ENCODE assay signal across 40 mouse cellular contexts in the genomic region with DNA sequence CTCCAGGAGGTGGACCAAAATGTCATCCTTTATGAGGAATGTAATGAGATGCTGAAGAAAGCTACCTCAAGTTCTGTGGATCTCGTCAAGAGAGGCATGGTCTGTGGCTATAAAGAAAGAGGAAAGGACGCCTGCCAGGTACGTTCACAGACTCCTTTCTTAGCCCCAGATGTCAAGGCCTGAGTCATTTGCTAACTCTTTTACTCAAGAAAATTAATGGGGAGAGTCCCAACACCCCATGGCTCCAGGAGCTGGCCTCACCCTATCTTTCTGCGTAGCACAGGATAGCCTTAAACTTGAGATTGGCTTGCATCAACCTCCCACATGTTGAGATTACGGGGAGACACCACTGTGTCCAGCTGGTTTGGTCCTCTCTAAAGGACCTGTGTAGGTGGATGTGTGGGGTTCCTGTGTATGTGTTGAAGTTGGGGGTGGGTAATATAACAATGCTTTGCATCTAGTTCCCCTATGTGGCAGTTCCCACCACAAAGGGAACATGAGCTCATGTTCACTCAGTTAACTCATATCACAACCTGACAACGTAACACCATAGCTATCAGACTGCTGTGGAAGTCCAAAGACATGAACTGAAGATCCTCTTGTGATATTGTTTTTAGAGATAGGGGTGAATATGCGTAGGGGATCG. TPM values are rescaled to one million over a fixed set of nuclear protein-coding genes. Genes with fewer than 3 reads are reported as not detected.
"Had no signal": no experiment of that assay in that cellular context is flagged by ENCODE, and none has a peak within 500 bp of the region (broad histone marks: within the 10 kb centered on the region; RNA-seq: fewer than 3 reads in every experiment).

No protein-coding gene starts in this region.

- H3K36me3 ChIP-seq: embryonic facial prominence, embryonic 10.5 days; embryonic facial prominence, embryonic 12.5 days; embryonic facial prominence, embryonic 13.5 days; embryonic facial prominence, embryonic 15.5 days; forebrain, embryonic 10.5 days; forebrain, embryonic 12.5 days; forebrain, embryonic 15.5 days; heart, embryonic 10.5 days had no signal

- H3K27ac ChIP-seq: embryonic facial prominence, embryonic 10.5 days; embryonic facial prominence, embryonic 12.5 days; embryonic facial prominence, embryonic 13.5 days; embryonic facial prominence, embryonic 15.5 days; forebrain, embryonic 10.5 days; forebrain, embryonic 12.5 days; forebrain, embryonic 13.5 days; forebrain, embryonic 15.5 days; gastrocnemius, adult 2 months; heart, adult 2 months; heart, embryonic 10.5 days had no signal

- DNase-seq: cerebellum, adult 9-11 months; cerebellum, postnatal 10 days; cerebellum, postnatal 14 days; cerebellum, postnatal 25 days; cerebellum, postnatal 36 days; embryo, embryonic 11 days; forebrain, postnatal 0 days; gastrocnemius, adult 2 months; gastrocnemius, postnatal 10 days; gastrocnemius, postnatal 14 days; gastrocnemius, postnatal 25 days; gastrocnemius, postnatal 36 days; heart, adult 11 months; heart, adult 18-20 months; heart, adult 2 months had no signal

- H3K4me2 ChIP-seq: embryonic facial prominence, embryonic 12.5 days; embryonic facial prominence, embryonic 13.5 days; embryonic facial prominence, embryonic 15.5 days; forebrain, embryonic 12.5 days; forebrain, embryonic 13.5 days; forebrain, embryonic 15.5 days; heart, embryonic 11.5 days had no signal

- H3K4me3 ChIP-seq: embryonic facial prominence, embryonic 10.5 days; embryonic facial prominence, embryonic 12.5 days; embryonic facial prominence, embryonic 13.5 days; embryonic facial prominence, embryonic 15.5 days; erythroblast, embryonic 14.5 days; forebrain, embryonic 10.5 days; forebrain, embryonic 12.5 days; forebrain, embryonic 13.5 days; forebrain, embryonic 15.5 days; gastrocnemius, adult 2 months; heart, adult 2 months; heart, embryonic 10.5 days had no signal

- H3K9me3 ChIP-seq: embryonic facial prominence, embryonic 10.5 days; embryonic facial prominence, embryonic 12.5 days; embryonic facial prominence, embryonic 13.5 days; embryonic facial prominence, embryonic 15.5 days; forebrain, embryonic 10.5 days; forebrain, embryonic 12.5 days; forebrain, embryonic 13.5 days; forebrain, embryonic 15.5 days; heart, embryonic 10.5 days had no signal

- H3K27me3 ChIP-seq: embryonic facial prominence, embryonic 12.5 days; embryonic facial prominence, embryonic 13.5 days; embryonic facial prominence, embryonic 15.5 days; forebrain, embryonic 12.5 days; forebrain, embryonic 13.5 days; forebrain, embryonic 15.5 days had no signal

- H3K9ac ChIP-seq: embryonic facial prominence, embryonic 12.5 days; embryonic facial prominence, embryonic 13.5 days; embryonic facial prominence, embryonic 15.5 days; forebrain, embryonic 12.5 days; forebrain, embryonic 13.5 days; forebrain, embryonic 15.5 days; forebrain, postnatal 0 days had no signal

- H3K4me1 ChIP-seq: embryonic facial prominence, embryonic 12.5 days; embryonic facial prominence, embryonic 13.5 days; embryonic facial prominence, embryonic 15.5 days; forebrain, embryonic 12.5 days; forebrain, embryonic 13.5 days; forebrain, embryonic 15.5 days had no signal

RNA-seq across cellular contexts. Expression of a gene that starts 3.0 kb away (rescaled TPM):
- total RNA-seq: common myeloid progenitor, adult 5-6 weeks; forebrain, postnatal 0 days; gastrocnemius, adult 18-20 months; gastrocnemius, adult 2 months; gastrocnemius, adult 8-10 months; gastrocnemius, postnatal 10 days; gastrocnemius, postnatal 14 days; gastrocnemius, postnatal 25 days; gastrocnemius, postnatal 36 days; gastrocnemius, postnatal 4 days; granulocyte monocyte progenitor cell, adult 5-6 weeks; heart, adult 18-20 months; heart, adult 2 months; heart, adult 8-10 months had no signal
- polyA plus RNA-seq: cortical plate, adult 2 months; embryonic facial prominence, embryonic 10.5 days; embryonic facial prominence, embryonic 11.5 days; embryonic facial prominence, embryonic 12.5 days; embryonic facial prominence, embryonic 13.5 days; embryonic facial prominence, embryonic 14.5 days; embryonic facial prominence, embryonic 15.5 days; erythroblast, embryonic 14.5 days; forebrain, embryonic 10.5 days; forebrain, embryonic 11.5 days; forebrain, embryonic 12.5 days; forebrain, embryonic 13.5 days; forebrain, embryonic 14.5 days; forebrain, embryonic 15.5 days; forebrain, embryonic 16.5 days; forebrain, postnatal 0 days; frontal cortex, adult 2 months; heart, adult 2 months; heart, embryonic 10.5 days; heart, embryonic 11.5 days had no signal

RNA-seq across cellular contexts. Expression of a gene that starts 12.8 kb away (rescaled TPM):
- total RNA-seq: common myeloid progenitor, adult 5-6 weeks; forebrain, postnatal 0 days; gastrocnemius, adult 18-20 months; gastrocnemius, adult 2 months; gastrocnemius, adult 8-10 months; gastrocnemius, postnatal 10 days; gastrocnemius, postnatal 14 days; gastrocnemius, postnatal 25 days; gastrocnemius, postnatal 36 days; gastrocnemius, postnatal 4 days; granulocyte monocyte progenitor cell, adult 5-6 weeks; heart, adult 18-20 months; heart, adult 2 months; heart, adult 8-10 months had no signal
- polyA plus RNA-seq: cortical plate, adult 2 months; embryonic facial prominence, embryonic 10.5 days; embryonic facial prominence, embryonic 11.5 days; embryonic facial prominence, embryonic 12.5 days; embryonic facial prominence, embryonic 13.5 days; embryonic facial prominence, embryonic 14.5 days; embryonic facial prominence, embryonic 15.5 days; forebrain, embryonic 10.5 days; forebrain, embryonic 11.5 days; forebrain, embryonic 12.5 days; forebrain, embryonic 13.5 days; forebrain, embryonic 14.5 days; forebrain, embryonic 15.5 days; forebrain, embryonic 16.5 days; forebrain, postnatal 0 days; frontal cortex, adult 2 months; gonadal fat pad, adult 2 months; heart, embryonic 10.5 days; heart, embryonic 11.5 days had no signal

RNA-seq across cellular contexts. Expression of a gene that starts 25.5 kb away (rescaled TPM):
- total RNA-seq: common myeloid progenitor, adult 5-6 weeks; forebrain, postnatal 0 days; gastrocnemius, adult 18-20 months; gastrocnemius, adult 2 months; gastrocnemius, adult 8-10 months; gastrocnemius, postnatal 10 days; gastrocnemius, postnatal 14 days; gastrocnemius, postnatal 25 days; gastrocnemius, postnatal 36 days; gastrocnemius, postnatal 4 days; granulocyte monocyte progenitor cell, adult 5-6 weeks; heart, adult 18-20 months; heart, adult 2 months; heart, adult 8-10 months had no signal
- polyA plus RNA-seq: embryonic facial prominence, embryonic 10.5 days; embryonic facial prominence, embryonic 11.5 days; embryonic facial prominence, embryonic 12.5 days; embryonic facial prominence, embryonic 13.5 days; embryonic facial prominence, embryonic 14.5 days; embryonic facial prominence, embryonic 15.5 days; erythroblast, embryonic 14.5 days; forebrain, embryonic 10.5 days; forebrain, embryonic 11.5 days; forebrain, embryonic 12.5 days; forebrain, embryonic 13.5 days; forebrain, embryonic 14.5 days; forebrain, embryonic 15.5 days; forebrain, embryonic 16.5 days; forebrain, postnatal 0 days; heart, adult 2 months; heart, embryonic 10.5 days; heart, embryonic 11.5 days had no signal

RNA-seq across cellular contexts. Expression of a gene that starts 33.4 kb away (rescaled TPM):
- total RNA-seq: common myeloid progenitor, adult 5-6 weeks; gastrocnemius, adult 18-20 months; gastrocnemius, adult 2 months; gastrocnemius, adult 8-10 months; gastrocnemius, postnatal 10 days; gastrocnemius, postnatal 14 days; gastrocnemius, postnatal 25 days; gastrocnemius, postnatal 36 days; gastrocnemius, postnatal 4 days; granulocyte monocyte progenitor cell, adult 5-6 weeks; heart, adult 18-20 months; heart, adult 2 months had no signal
- polyA plus RNA-seq: embryonic facial prominence, embryonic 10.5 days; embryonic facial prominence, embryonic 11.5 days; embryonic facial prominence, embryonic 12.5 days; embryonic facial prominence, embryonic 13.5 days; embryonic facial prominence, embryonic 14.5 days; embryonic facial prominence, embryonic 15.5 days; erythroblast, embryonic 14.5 days; forebrain, embryonic 10.5 days; forebrain, embryonic 11.5 days; forebrain, embryonic 12.5 days; forebrain, embryonic 13.5 days; forebrain, embryonic 15.5 days; forebrain, embryonic 16.5 days; forebrain, postnatal 0 days; gonadal fat pad, adult 2 months; heart, embryonic 11.5 days had no signal

RNA-seq across cellular contexts. Expression of a gene that starts 43.3 kb away (rescaled TPM):
- total RNA-seq: common myeloid progenitor, adult 5-6 weeks; forebrain, postnatal 0 days; gastrocnemius, adult 18-20 months; gastrocnemius, adult 2 months; gastrocnemius, adult 8-10 months; gastrocnemius, postnatal 14 days; gastrocnemius, postnatal 25 days; gastrocnemius, postnatal 36 days; gastrocnemius, postnatal 4 days; granulocyte monocyte progenitor cell, adult 5-6 weeks; heart, adult 18-20 months; heart, adult 2 months; heart, adult 8-10 months had no signal
- polyA plus RNA-seq: cortical plate, adult 2 months; embryonic facial prominence, embryonic 10.5 days; embryonic facial prominence, embryonic 11.5 days; embryonic facial prominence, embryonic 12.5 days; embryonic facial prominence, embryonic 13.5 days; embryonic facial prominence, embryonic 15.5 days; erythroblast, embryonic 14.5 days; forebrain, embryonic 10.5 days; forebrain, embryonic 11.5 days; forebrain, embryonic 12.5 days; forebrain, embryonic 13.5 days; forebrain, embryonic 14.5 days; forebrain, embryonic 15.5 days; forebrain, embryonic 16.5 days; frontal cortex, adult 2 months; heart, adult 2 months; heart, embryonic 10.5 days; heart, embryonic 11.5 days had no signal
